Mouse (Mus musculus): ENCODE data around the gene Pcca. TPM values are rescaled to one million over a fixed set of nuclear protein-coding genes. Genes with fewer than 3 reads are reported as not detected.

Pcca gene
- polyA plus RNA-seq (2017; shearing (Covaris generic)) = 34.6 TPM

GRCm38 (mm10) chr14:122534017-122534924 lies at the start of gene Pcca:
Gene Pcca, plus strand, starts transcription at chr14:122534324.

GRCm38 (mm10) chr14:122490441-122491328 lies 43.4 kb upstream of the Pcca start, which contains the start of gene Gm10837:
Gene Gm10837, plus strand, starts transcription at chr14:122490586.

DNA sequence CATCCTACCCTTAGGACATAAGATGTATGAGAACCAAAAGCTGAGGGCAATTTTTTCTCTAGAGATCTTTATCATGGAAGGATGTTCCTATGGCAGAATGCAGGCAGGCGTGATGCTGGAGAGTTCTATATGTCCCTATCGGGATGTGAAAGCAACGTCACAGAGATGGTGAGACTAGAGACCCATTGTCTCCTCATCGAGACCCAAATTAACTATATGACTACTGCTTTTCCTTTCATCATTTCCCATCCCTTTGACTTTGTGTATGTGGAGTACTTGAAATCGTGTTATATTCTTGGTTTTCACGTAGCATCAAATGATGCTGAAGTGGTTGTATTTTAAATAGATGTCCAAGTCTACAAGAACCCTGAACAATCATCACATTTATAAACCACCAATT lies 379.5 kb downstream of the Pcca start, which contains the start of gene Ggact:
Ggact (minus strand) TSS at position 101 of the 400 bp plus-strand sequence.

Other genes starting within 250 kb of the Pcca start
- gene Gm5089, start 83.2 kb upstream of the Pcca start, polyA plus RNA-seq (2017; shearing (Covaris generic)) = not detected
- not detected for gene Zic5, start 68.6 kb upstream of the Pcca start, polyA plus RNA-seq (2017; shearing (Covaris generic))
- not detected for gene Zic2, start 58.9 kb upstream of the Pcca start, polyA plus RNA-seq (2017; shearing (Covaris generic))
- gene Gm10837, start 43.7 kb upstream of the Pcca start, polyA plus RNA-seq (2017; shearing (Covaris generic)) = not detected

All from CD4-positive, CD25-positive, alpha-beta regulatory T cell, adult 9 weeks (primary cell).